Mouse (Mus musculus): ENCODE data around the gene D630003M21Rik. TPM values are rescaled to one million over a fixed set of nuclear protein-coding genes. Genes with fewer than 3 reads are reported as not detected.

D630003M21Rik gene
- polyA plus RNA-seq, 1 experiment from 2014 or later: 4.7 TPM

GRCm38 (mm10) chr2:158140664-158141063 is 88.4 kb downstream of the D630003M21Rik start:
- no peak overlapping the region for H3K9ac ChIP-seq (ENCODE audit: low read length)
- no peak overlapping the region for H3K4me2 ChIP-seq (ENCODE audit: low read depth, low read length)
- WGBS: 71% methylated on average over 5 of the region's 5 CpGs
- no peak overlapping the region for H3K4me3 ChIP-seq (replicated peaks; ENCODE audit: low read length)
- no peaks in the 10 kb centered on the region for H3K36me3 ChIP-seq (ENCODE audit: control insufficient read depth, insufficient read depth, low read length)
- no peak for ATAC-seq (ENCODE audit: insufficient read depth, low FRiP score)
- no peaks in the 10 kb centered on the region for H3K9me3 ChIP-seq (replicated peaks; ENCODE audit: control insufficient read depth, low read length)
- H3K27me3 ChIP-seq (ENCODE audit: control insufficient read depth, insufficient read depth, low read length): no peaks in the 10 kb centered on the region
- peak overlapping the region; percentile 54; the same call in 1 of the 2 replicates for H3K27ac ChIP-seq (ENCODE audit: low read length)
- peaks cover 44% of the 10 kb centered on the region for H3K4me1 ChIP-seq (ENCODE audit: control insufficient read depth, insufficient read depth, low read length)

- 54% methylated on average over 7 of the region's 7 CpGs for WGBS
- Histone ChIP-seq H3K4me3 (replicated peaks; ENCODE audit: low read length) (no peak overlapping the region), H3K27me3 (ENCODE audit: control insufficient read depth, insufficient read depth, low read length) (no peaks in the 10 kb centered on the region), H3K36me3 (ENCODE audit: control insufficient read depth, insufficient read depth, low read length) (no peaks in the 10 kb centered on the region), H3K27ac (ENCODE audit: low read length) (peak overlapping the region; percentile 57; the same call in 1 of the 2 replicates), H3K4me1 (ENCODE audit: control insufficient read depth, insufficient read depth, low read length) (peaks cover 40% of the 10 kb centered on the region), H3K4me2 (ENCODE audit: low read depth, low read length) (no peak overlapping the region), H3K9ac (ENCODE audit: low read length) (no peak overlapping the region; the same call in 1 of the 2 replicates), H3K9me3 (replicated peaks; ENCODE audit: control insufficient read depth, low read length) (no peaks in the 10 kb centered on the region)
- peak; percentile 61; the same call in 1 of the 2 replicates for ATAC-seq (ENCODE audit: insufficient read depth, low FRiP score)
Observed at GRCm38 (mm10) chr2:158139628-158140027, 89.4 kb downstream of the D630003M21Rik start.

GRCm38 (mm10) chr2:158138778-158139177 is 90.2 kb downstream of the D630003M21Rik start:
- Histone ChIP-seq H3K27me3 (ENCODE audit: control insufficient read depth, insufficient read depth, low read length) (no peaks in the 10 kb centered on the region), H3K9ac (ENCODE audit: low read length) (no peak overlapping the region), H3K36me3 (ENCODE audit: control insufficient read depth, insufficient read depth, low read length) (no peaks in the 10 kb centered on the region), H3K4me1 (ENCODE audit: control insufficient read depth, insufficient read depth, low read length) (peaks cover 40% of the 10 kb centered on the region), H3K9me3 (replicated peaks; ENCODE audit: control insufficient read depth, low read length) (no peaks in the 10 kb centered on the region), H3K4me3 (replicated peaks; ENCODE audit: low read length) (no peak overlapping the region), H3K27ac (ENCODE audit: low read length) (no peak overlapping the region), H3K4me2 (ENCODE audit: low read depth, low read length) (no peak overlapping the region)
- ATAC-seq (ENCODE audit: insufficient read depth, low FRiP score): no peak
- WGBS: 91% methylated on average over 9 of the region's 9 CpGs

GRCm38 (mm10) chr2:158137771-158138170 is 91.3 kb downstream of the D630003M21Rik start:
- Histone ChIP-seq H3K4me1 (ENCODE audit: control insufficient read depth, insufficient read depth, low read length) (peaks cover 33% of the 10 kb centered on the region), H3K4me3 (replicated peaks; ENCODE audit: low read length) (no peak overlapping the region), H3K4me2 (ENCODE audit: low read depth, low read length) (no peak overlapping the region), H3K27ac (ENCODE audit: low read length) (no peak overlapping the region), H3K9me3 (replicated peaks; ENCODE audit: control insufficient read depth, low read length) (no peaks in the 10 kb centered on the region), H3K36me3 (ENCODE audit: control insufficient read depth, insufficient read depth, low read length) (no peaks in the 10 kb centered on the region), H3K9ac (ENCODE audit: low read length) (no peak overlapping the region), H3K27me3 (ENCODE audit: control insufficient read depth, insufficient read depth, low read length) (no peaks in the 10 kb centered on the region)
- no peak for ATAC-seq (ENCODE audit: insufficient read depth, low FRiP score)
- 75% methylated on average over 12 of the region's 12 CpGs for WGBS

- 36% methylated on average over 7 of the region's 7 CpGs for WGBS
- Histone ChIP-seq H3K9ac (ENCODE audit: low read length) (no peak overlapping the region), H3K4me1 (ENCODE audit: control insufficient read depth, insufficient read depth, low read length) (peaks cover 18% of the 10 kb centered on the region), H3K4me2 (ENCODE audit: low read depth, low read length) (no peak overlapping the region), H3K36me3 (ENCODE audit: control insufficient read depth, insufficient read depth, low read length) (no peaks in the 10 kb centered on the region), H3K4me3 (replicated peaks; ENCODE audit: low read length) (no peak overlapping the region), H3K9me3 (replicated peaks; ENCODE audit: control insufficient read depth, low read length) (no peaks in the 10 kb centered on the region), H3K27me3 (ENCODE audit: control insufficient read depth, insufficient read depth, low read length) (no peaks in the 10 kb centered on the region), H3K27ac (ENCODE audit: low read length) (no peak overlapping the region)
- ATAC-seq (ENCODE audit: insufficient read depth, low FRiP score): peak; percentile 33; the same call in 1 of the 2 replicates
Observed at GRCm38 (mm10) chr2:158136205-158136604, 92.8 kb downstream of the D630003M21Rik start.

GRCm38 (mm10) chr2:158133050-158133449 is 96.0 kb downstream of the D630003M21Rik start:
- Histone ChIP-seq H3K4me1 (ENCODE audit: control insufficient read depth, insufficient read depth, low read length) (peaks cover 9% of the 10 kb centered on the region), H3K27ac (ENCODE audit: low read length) (no peak overlapping the region), H3K9ac (ENCODE audit: low read length) (no peak overlapping the region), H3K4me2 (ENCODE audit: low read depth, low read length) (no peak overlapping the region), H3K4me3 (replicated peaks; ENCODE audit: low read length) (no peak overlapping the region), H3K9me3 (replicated peaks; ENCODE audit: control insufficient read depth, low read length) (no peaks in the 10 kb centered on the region), H3K36me3 (ENCODE audit: control insufficient read depth, insufficient read depth, low read length) (peaks cover 4% of the 10 kb centered on the region; the same call in 1 of the 2 replicates), H3K27me3 (ENCODE audit: control insufficient read depth, insufficient read depth, low read length) (no peaks in the 10 kb centered on the region)
- no peak for ATAC-seq (ENCODE audit: insufficient read depth, low FRiP score)
- 74% methylated on average over 6 of the region's 6 CpGs for WGBS

Small RNA genes within 50 kb of the gene (microRNA-seq; reads per million reads assigned to microRNA genes)
- gene Mir7685: not detected

Other genes starting within 250 kb of the D630003M21Rik start
- 21.0 and 21.5 TPM in 2 replicates for gene Tti1, start 200.8 kb downstream of the D630003M21Rik start, polyA plus RNA-seq (2015; fragmentation: Nextera tagmentation; extraction: Ambion mirVana)
- 34.5 and 36.1 TPM in 2 replicates for gene Rprd1b, start 200.7 kb downstream of the D630003M21Rik start, polyA plus RNA-seq (2015; fragmentation: Nextera tagmentation; extraction: Ambion mirVana)
- 123 and 133 TPM in 2 replicates for gene Tgm2, start 82.8 kb downstream of the D630003M21Rik start, polyA plus RNA-seq (2015; fragmentation: Nextera tagmentation; extraction: Ambion mirVana)
- not detected in 2 replicates for gene Bpi, start 28.9 kb upstream of the D630003M21Rik start, polyA plus RNA-seq (2015; fragmentation: Nextera tagmentation; extraction: Ambion mirVana)
- 6.3 and 7.0 TPM in 2 replicates for gene Lbp, start 77.3 kb upstream of the D630003M21Rik start, polyA plus RNA-seq (2015; fragmentation: Nextera tagmentation; extraction: Ambion mirVana)
- 5.4 and 7.5 TPM in 2 replicates for gene Snhg11, start 146.4 kb upstream of the D630003M21Rik start, polyA plus RNA-seq (2015; fragmentation: Nextera tagmentation; extraction: Ambion mirVana)
- gene Ralgapb, start 180.6 kb upstream of the D630003M21Rik start, polyA plus RNA-seq (2015; fragmentation: Nextera tagmentation; extraction: Ambion mirVana): 12.5 and 13.2 TPM in 2 replicates